In the genomic region with DNA sequence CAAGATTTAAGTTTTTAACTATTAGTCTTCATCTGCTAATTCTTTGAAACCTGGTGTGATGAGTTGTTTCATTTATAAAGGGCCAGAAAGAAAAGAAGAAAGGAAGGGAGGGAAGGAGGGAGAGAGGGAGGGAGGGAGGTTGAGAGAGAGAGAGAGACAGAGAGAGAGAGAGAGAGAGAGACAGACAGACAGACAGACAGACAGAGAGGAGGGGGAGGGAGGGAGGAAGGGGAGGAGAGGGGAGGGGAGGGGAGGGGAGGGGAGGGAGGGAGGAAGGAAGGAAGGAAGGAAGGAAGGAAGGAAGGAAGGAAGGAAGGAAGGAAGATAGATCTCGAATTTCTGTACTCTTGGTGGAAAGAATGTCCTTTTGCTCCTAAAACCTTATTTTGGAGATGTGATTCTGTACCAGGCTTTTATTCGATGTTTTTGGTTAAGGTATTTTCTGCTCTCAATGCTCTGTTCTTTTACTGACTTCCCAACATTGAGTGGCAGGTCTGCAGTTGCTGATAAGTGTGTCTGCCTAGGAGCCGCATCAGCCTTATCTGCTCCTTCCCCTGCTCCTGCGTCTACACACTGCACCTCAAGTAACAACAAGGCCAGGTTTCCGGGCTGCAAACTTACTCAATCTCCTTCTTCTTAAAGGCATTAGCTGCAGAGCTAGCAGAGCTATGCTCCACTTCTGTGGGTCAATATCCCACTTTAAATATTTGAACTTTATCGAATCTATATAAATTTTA, we compare ENCODE assay signal across 21 mouse cellular contexts. TPM values are rescaled to one million over a fixed set of nuclear protein-coding genes. Genes with fewer than 3 reads are reported as not detected.
DNase-seq lines count a peak whose midpoint lies in the region; ATAC-seq and TF ChIP-seq lines count a peak whose summit lies in the region.
"Had no signal": no experiment of that assay in that cellular context is flagged by ENCODE, and none has a peak within 500 bp of the region (broad histone marks: within the 10 kb centered on the region; RNA-seq: fewer than 3 reads in every experiment).

No protein-coding gene starts in this region.

- no peak overlapping the region for H3K4me2 ChIP-seq in stomach, embryonic 15.5 days
- H3K4me2 ChIP-seq in stomach, postnatal 0 days (replicated peaks; ENCODE audit: low read depth) = no peak overlapping the region
- H3K4me2 ChIP-seq in liver, embryonic 13.5 days = peak overlapping the region; percentile 11; the same call in 1 of the 2 replicates
- H3K4me2 ChIP-seq in liver, postnatal 0 days (ENCODE audit: low read depth, low read length) = no peak overlapping the region
- no peak overlapping the region for H3K4me2 ChIP-seq in forebrain, embryonic 13.5 days
- H3K4me2 ChIP-seq: heart, embryonic 13.5 days; hindbrain, embryonic 12.5 days had no signal

- H3K4me3 ChIP-seq in stomach, embryonic 15.5 days (replicated peaks) = no peak overlapping the region
- no peak overlapping the region for H3K4me3 ChIP-seq in stomach, postnatal 0 days (ENCODE audit: low read depth, low read length)
- no peak overlapping the region for H3K4me3 ChIP-seq in liver, embryonic 13.5 days (replicated peaks)
- no peak overlapping the region for H3K4me3 ChIP-seq in liver, postnatal 0 days (ENCODE audit: low read depth, low read length)
- H3K4me3 ChIP-seq in forebrain, embryonic 13.5 days = no peak overlapping the region
- H3K4me3 ChIP-seq: embryonic facial prominence, embryonic 10.5 days; heart, embryonic 13.5 days; hindbrain, embryonic 12.5 days had no signal

- H3K9me3 ChIP-seq in stomach, embryonic 15.5 days = no peaks in the 10 kb centered on the region
- no peaks in the 10 kb centered on the region for H3K9me3 ChIP-seq in stomach, postnatal 0 days (ENCODE audit: control insufficient read depth, low read length)
- no peaks in the 10 kb centered on the region for H3K9me3 ChIP-seq in liver, embryonic 13.5 days (replicated peaks)
- H3K9me3 ChIP-seq in liver, postnatal 0 days (ENCODE audit: low read length) = no peaks in the 10 kb centered on the region
- H3K9me3 ChIP-seq in forebrain, embryonic 13.5 days (replicated peaks) = no peaks in the 10 kb centered on the region
- H3K9me3 ChIP-seq: embryonic facial prominence, embryonic 10.5 days; heart, embryonic 13.5 days; hindbrain, embryonic 12.5 days had no signal

- 59% methylated on average over 6 of the region's 6 CpGs for WGBS in stomach, embryonic 15.5 days
- WGBS in stomach, postnatal 0 days = 68% methylated on average over 6 of the region's 6 CpGs
- WGBS in liver, embryonic 13.5 days (ENCODE audit: insufficient replicate concordance) = 21% methylated on average over 6 of the region's 6 CpGs
- WGBS in liver, postnatal 0 days (ENCODE audit: insufficient replicate concordance) = 43% methylated on average over 6 of the region's 6 CpGs
- 89% methylated on average over 6 of the region's 6 CpGs for WGBS in forebrain, embryonic 13.5 days

- no peak overlapping the region for H3K9ac ChIP-seq in stomach, embryonic 15.5 days
- no peak overlapping the region for H3K9ac ChIP-seq in stomach, postnatal 0 days (ENCODE audit: low read length)
- no peak overlapping the region for H3K9ac ChIP-seq in liver, embryonic 13.5 days
- H3K9ac ChIP-seq in liver, postnatal 0 days (replicated peaks) = no peak overlapping the region
- H3K9ac ChIP-seq in forebrain, embryonic 13.5 days = no peak overlapping the region
- H3K9ac ChIP-seq: heart, embryonic 13.5 days; hindbrain, embryonic 12.5 days had no signal

- DNase-seq in stomach, postnatal 0 days (ENCODE audit: low spot score) = no peak
- peak; percentile 51 for DNase-seq in c-Kit-positive CD71-positive TER-119-positive erythroid progenitor cells, embryonic 14.5 days (ENCODE audit: low spot score)
- DNase-seq in liver, embryonic 13.5 days = peak; percentile 48
- DNase-seq in liver, postnatal 0 days = no peak
- DNase-seq in layer of hippocampus, postnatal 25 days (ENCODE audit: extremely low spot score in 1 of 2, low spot score in 1 of 2) = no peak
- DNase-seq in right cerebral cortex, postnatal 36 days (ENCODE audit: low spot score in 2 of 2) = no peak
- DNase-seq: adrenal gland, adult 2 months; adrenal gland, postnatal 25 days; cerebellum, adult 18-20 months; cerebellum, postnatal 10 days; gastrocnemius, postnatal 14 days; heart, postnatal 36 days had no signal

- H3K27ac ChIP-seq in stomach, embryonic 15.5 days = no peak overlapping the region
- H3K27ac ChIP-seq in stomach, postnatal 0 days (replicated peaks) = no peak overlapping the region
- H3K27ac ChIP-seq in liver, embryonic 13.5 days = peak overlapping the region; percentile 43; the same call in 1 of the 2 replicates
- H3K27ac ChIP-seq in liver, postnatal 0 days (ENCODE audit: low read depth) = no peak overlapping the region
- no peak overlapping the region for H3K27ac ChIP-seq in forebrain, embryonic 13.5 days
- H3K27ac ChIP-seq: embryonic facial prominence, embryonic 10.5 days; heart, embryonic 13.5 days; hindbrain, embryonic 12.5 days had no signal

- no peak for TF ChIP-seq EP300 in stomach, postnatal 0 days (optimal IDR thresholded peaks at IDR 0.05)
- no peak for TF ChIP-seq EP300 in liver, postnatal 0 days (IDR thresholded peaks at IDR 0.05; ENCODE audit: low read depth)

- H3K4me1 ChIP-seq in stomach, embryonic 15.5 days = no peaks in the 10 kb centered on the region
- H3K4me1 ChIP-seq in stomach, postnatal 0 days (replicated peaks; ENCODE audit: control insufficient read depth, insufficient read depth) = no peaks in the 10 kb centered on the region
- H3K4me1 ChIP-seq in liver, embryonic 13.5 days (replicated peaks) = peaks cover 3% of the 10 kb centered on the region; the same call in 1 of the 2 replicates
- H3K4me1 ChIP-seq in liver, postnatal 0 days (ENCODE audit: insufficient read depth) = no peaks in the 10 kb centered on the region
- no peaks in the 10 kb centered on the region for H3K4me1 ChIP-seq in forebrain, embryonic 13.5 days
- H3K4me1 ChIP-seq: embryonic facial prominence, embryonic 10.5 days; heart, embryonic 13.5 days had no signal

- H3K27me3 ChIP-seq in stomach, embryonic 15.5 days (replicated peaks) = no peaks in the 10 kb centered on the region
- H3K27me3 ChIP-seq in stomach, postnatal 0 days (ENCODE audit: control insufficient read depth, insufficient read depth, low read length) = no peaks in the 10 kb centered on the region
- H3K27me3 ChIP-seq in liver, embryonic 13.5 days = no peaks in the 10 kb centered on the region
- no peaks in the 10 kb centered on the region for H3K27me3 ChIP-seq in liver, postnatal 0 days (ENCODE audit: insufficient read depth, low read length)
- H3K27me3 ChIP-seq in forebrain, embryonic 13.5 days = no peaks in the 10 kb centered on the region
- H3K27me3 ChIP-seq: CH12.LX; heart, embryonic 13.5 days; hindbrain, embryonic 12.5 days had no signal

- TF ChIP-seq CTCF in stomach, postnatal 0 days (IDR thresholded peaks at IDR 0.05; ENCODE audit: low read depth) = no peak
- TF ChIP-seq CTCF in liver, postnatal 0 days (IDR thresholded peaks at IDR 0.05; ENCODE audit: low read depth) = no peak

- ATAC-seq in stomach, embryonic 15.5 days (ENCODE audit: insufficient read depth, low FRiP score, low read depth) = peak; percentile 76; the same call in 1 of the 2 replicates
- ATAC-seq in stomach, postnatal 0 days (ENCODE audit: low FRiP score, low TSS enrichment) = no peak
- ATAC-seq in liver, embryonic 13.5 days (ENCODE audit: low read depth) = peak; percentile 100
- peak; percentile 36; the same call in 1 of the 2 replicates for ATAC-seq in liver, postnatal 0 days
- no peak for ATAC-seq in forebrain, embryonic 13.5 days
- ATAC-seq: forebrain, embryonic 16.5 days; hindbrain, embryonic 16.5 days; inflammation-experienced regulatory T-cells, adult 6 months had no signal

- H3K36me3 ChIP-seq in stomach, embryonic 15.5 days = no peaks in the 10 kb centered on the region
- no peaks in the 10 kb centered on the region for H3K36me3 ChIP-seq in stomach, postnatal 0 days (ENCODE audit: control insufficient read depth, insufficient read depth, low read length)
- no peaks in the 10 kb centered on the region for H3K36me3 ChIP-seq in liver, embryonic 13.5 days
- no peaks in the 10 kb centered on the region for H3K36me3 ChIP-seq in liver, postnatal 0 days (replicated peaks; ENCODE audit: insufficient read depth, low read length)
- no peaks in the 10 kb centered on the region for H3K36me3 ChIP-seq in forebrain, embryonic 13.5 days (ENCODE audit: poor library complexity, severe bottlenecking)
- H3K36me3 ChIP-seq: embryonic facial prominence, embryonic 10.5 days; heart, embryonic 13.5 days; hindbrain, embryonic 12.5 days had no signal

RNA-seq across cellular contexts. Expression of a gene that starts 35.3 kb away (rescaled TPM):
- 1.8 and 2.2 TPM in 2 replicates for polyA plus RNA-seq in stomach, embryonic 15.5 days (2015; fragmentation: Nextera tagmentation; extraction: Ambion mirVana)
- 1.3 TPM in 2 replicates for polyA plus RNA-seq in stomach, postnatal 0 days (2015; fragmentation: Nextera tagmentation; extraction: Ambion mirVana)
- polyA plus RNA-seq in liver, embryonic 13.5 days (2015; fragmentation: Nextera tagmentation; extraction: Ambion mirVana) = 0.07 and 0.09 TPM in 2 replicates
- polyA plus RNA-seq in liver, postnatal 0 days (2015; fragmentation: Nextera tagmentation; extraction: Ambion mirVana) = not detected in 2 replicates
- 4.3 and 5.0 TPM in 2 replicates for polyA plus RNA-seq in forebrain, embryonic 13.5 days (2015; fragmentation: Nextera tagmentation; extraction: Ambion mirVana)
- total RNA-seq in layer of hippocampus, postnatal 25 days (2021) = 10 to 100 TPM; 61.1 to 64.0 TPM
- total RNA-seq: CH12.LX had no signal

Comparison
In these comparisons a context has a peak if more than half of its experiments do, and no peak if none do; other contexts are left out.
1. ATAC-seq: peak in stomach, embryonic 15.5 days (single experiment), liver, embryonic 13.5 days (single experiment) and liver, postnatal 0 days (single experiment); none in stomach, postnatal 0 days (single experiment) and forebrain, embryonic 13.5 days (single experiment).
2. DNase-seq: peak in c-Kit-positive CD71-positive TER-119-positive erythroid progenitor cells, embryonic 14.5 days (single experiment) and liver, embryonic 13.5 days (single experiment); none in stomach, postnatal 0 days (single experiment), liver, postnatal 0 days (single experiment), layer of hippocampus, postnatal 25 days (0 of 2) and right cerebral cortex, postnatal 36 days (0 of 2).